Mouse (Mus musculus) ES-E14 (cell line): ENCODE data around the gene Mttp.

Experiments used
- CHD2 ChIP-seq: IDR thresholded peaks from 2 replicates; pipeline ENCODE4 v1.6.1; 2014; ENCODE audit warnings: mild to moderate bottlenecking, low read depth, low read length, inconsistent platforms
- ZNF384 ChIP-seq: IDR thresholded peaks from 2 replicates; pipeline ENCODE4 v1.6.1; 2012; ENCODE audit warnings: low read depth, low read length, inconsistent platforms

- TF ChIP-seq CHD2: no peak
- TF ChIP-seq ZNF384: no peak
These were observed 30.8 kb upstream of the Mttp start for GRCm38 (mm10) chr3:138175551-138175950.
